Mouse (Mus musculus) lung, postnatal 0 days (tissue): ENCODE measurements around the gene Zfand3.

Experiments used
- CTCF ChIP-seq: IDR thresholded peaks from 2 replicates; pipeline ENCODE4 v1.5.1; 2016; ENCODE audit warnings: antibody characterized with exemption, mild to moderate bottlenecking
- EP300 ChIP-seq: IDR thresholded peaks from 2 replicates; pipeline ENCODE4 v1.6.1; 2016; ENCODE audit warnings: antibody characterized with exemption, mild to moderate bottlenecking, control low read depth

DNA sequence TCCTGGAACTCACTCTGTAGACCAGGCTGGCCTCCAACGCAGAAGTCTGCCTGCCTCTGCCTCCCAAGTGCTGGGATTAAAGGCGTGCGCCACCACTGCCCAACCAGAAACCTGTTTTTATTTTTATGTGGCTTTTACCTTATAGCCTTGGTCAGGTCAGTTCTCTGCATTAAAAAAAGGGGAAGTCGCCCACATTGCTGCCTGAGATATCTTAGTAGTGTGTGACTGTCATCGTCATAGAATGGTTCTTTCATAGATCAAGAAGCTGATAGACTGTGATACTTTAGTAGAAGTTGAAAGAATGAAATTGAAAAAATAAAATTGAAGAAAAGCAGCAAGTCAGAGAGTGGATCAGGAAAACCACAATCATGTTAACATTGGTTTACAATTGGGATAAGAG is 98.5 kb downstream of the Zfand3 start:
- TF ChIP-seq EP300 (no peak), CTCF (no peak)
